Mouse (Mus musculus) adrenal gland, postnatal 4 days (tissue): ENCODE data around the gene Slc35a1. TPM values are rescaled to one million over a fixed set of nuclear protein-coding genes. Genes with fewer than 3 reads are reported as not detected.

Experiments
- DNase-seq, 2 experiments: peaks; one replicate each; pipeline ENCODE4 v3.0.0; 2021 to 2022; ENCODE audit warnings: low spot score in 2 of 2, mixed read lengths in 2 of 2
- total RNA-seq, 2 experiments: library from RNA; stranded (reverse); gene quantifications; 2 replicates each; pipeline ENCODE4 v1.2.3; 2021

Gene Slc35a1
- total RNA-seq, 2 experiments from 2014 or later, result 46.8 to 47.4 TPM

GRCm38 (mm10) chr4:34656101-34656500 lies 31.1 kb downstream of the Slc35a1 start:
- no peak for DNase-seq

DNA sequence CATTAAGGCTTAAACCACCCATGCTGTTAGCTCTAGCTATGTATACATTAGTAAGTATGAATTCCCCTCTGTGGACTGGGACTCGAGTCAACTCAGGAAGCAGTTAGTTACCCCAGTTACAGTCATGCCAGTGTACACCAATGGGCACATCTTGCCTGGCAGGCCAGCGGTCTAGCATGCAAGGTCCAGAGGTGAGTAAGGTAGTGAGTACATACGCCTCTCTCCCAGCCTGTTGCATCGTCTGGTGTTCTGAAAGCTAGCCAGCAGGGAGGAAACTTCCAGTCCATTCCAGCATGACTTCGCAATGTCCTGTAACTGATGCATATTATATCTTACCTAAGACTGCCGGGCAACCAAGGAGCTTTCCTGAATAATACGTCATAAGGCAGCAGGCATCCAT lies 34.1 kb downstream of the Slc35a1 start:
- DNase-seq, result no peak

DNA sequence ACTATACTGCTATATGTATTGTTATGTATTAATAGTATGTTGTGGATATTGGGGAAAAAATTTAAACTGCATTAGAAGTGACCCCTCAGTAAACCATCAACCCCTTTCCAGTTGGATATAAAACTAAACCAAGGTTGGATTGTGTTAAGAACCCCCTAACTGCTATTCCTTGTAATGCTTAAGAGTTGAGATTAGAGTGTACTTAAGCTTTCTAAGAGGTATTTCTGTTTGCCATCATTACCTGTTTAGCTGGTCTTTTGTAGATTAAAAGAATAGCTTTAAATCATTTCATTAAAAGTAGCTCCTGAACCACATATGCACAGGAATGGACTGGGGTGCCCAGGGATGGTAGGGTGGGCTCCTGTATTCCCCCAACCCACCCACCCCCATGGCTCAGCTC lies 42.5 kb downstream of the Slc35a1 start:
- no peak for DNase-seq

DNA sequence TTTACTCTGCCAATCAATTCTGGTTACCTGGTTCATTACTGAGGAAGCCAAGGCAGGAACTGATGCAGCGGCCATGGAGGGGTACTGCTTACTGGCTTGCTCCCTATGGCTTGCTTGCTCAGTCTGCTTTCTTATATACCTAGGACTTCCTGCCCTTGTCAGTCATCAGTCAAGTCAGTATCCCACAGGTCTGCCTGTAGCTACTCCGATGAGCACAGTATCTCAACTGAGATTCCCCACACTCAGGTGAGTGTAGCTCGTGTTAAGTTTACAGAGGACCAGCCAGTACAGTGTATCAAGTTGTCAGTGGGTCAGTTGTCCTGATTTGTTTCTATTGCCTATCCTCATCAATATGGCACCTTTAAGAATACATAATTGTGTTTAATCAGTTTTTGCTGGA lies 46.5 kb downstream of the Slc35a1 start:
- DNase-seq, result no peak

- no peak for DNase-seq
Observed at GRCm38 (mm10) chr4:34639745-34640364, 47.4 kb downstream of the Slc35a1 start.

DNA sequence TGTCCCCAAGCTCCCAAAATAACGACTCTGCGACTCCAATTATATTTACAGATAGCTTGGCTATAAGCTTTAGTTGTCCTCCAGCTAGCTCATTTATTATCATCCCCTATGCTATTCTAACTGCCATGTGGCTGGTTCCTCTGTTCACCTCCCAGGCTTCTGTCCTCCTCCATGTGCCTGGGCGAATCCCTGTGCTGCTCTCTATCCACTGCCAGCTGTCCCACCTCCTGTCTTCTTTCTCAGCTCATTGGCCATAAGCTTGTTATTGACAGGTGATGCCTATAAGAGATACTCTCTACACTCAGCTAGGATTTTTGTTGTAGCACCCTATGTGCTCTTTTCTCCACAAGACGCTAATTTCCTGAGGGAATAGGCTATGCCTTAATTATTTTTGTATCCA lies 49.4 kb downstream of the Slc35a1 start:
- DNase-seq, result no peak

GRCm38 (mm10) chr4:34637386-34637785 lies 49.9 kb downstream of the Slc35a1 start:
- DNase-seq, result no peak

GRCm38 (mm10) chr4:34636036-34636435 lies 51.2 kb downstream of the Slc35a1 start:
- DNase-seq, result no peak

- DNase-seq, result no peak
Observed at GRCm38 (mm10) chr4:34634129-34634528, 53.1 kb downstream of the Slc35a1 start.

DNA sequence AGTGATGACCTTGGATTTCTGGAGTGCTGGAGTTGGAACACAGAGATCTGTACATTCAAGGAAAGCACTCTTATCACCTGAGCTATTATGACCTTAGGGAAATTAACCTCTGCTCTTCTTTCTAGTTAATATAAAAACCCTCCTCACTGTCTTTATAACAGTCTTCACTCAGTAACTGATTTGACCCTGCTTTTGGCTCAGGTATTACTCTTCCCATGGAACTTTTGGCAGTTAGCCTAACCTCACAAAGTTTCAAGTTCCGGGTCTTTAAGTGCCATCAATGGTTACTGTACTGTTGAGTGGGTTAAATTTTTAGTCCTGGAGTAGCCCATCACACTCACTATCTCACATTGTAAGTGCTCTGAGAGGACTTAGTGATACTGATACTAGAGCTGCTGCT lies 57.3 kb downstream of the Slc35a1 start:
- no peak for DNase-seq

- no peak for DNase-seq
Observed at GRCm38 (mm10) chr4:34626401-34626800, 60.8 kb downstream of the Slc35a1 start.

DNA sequence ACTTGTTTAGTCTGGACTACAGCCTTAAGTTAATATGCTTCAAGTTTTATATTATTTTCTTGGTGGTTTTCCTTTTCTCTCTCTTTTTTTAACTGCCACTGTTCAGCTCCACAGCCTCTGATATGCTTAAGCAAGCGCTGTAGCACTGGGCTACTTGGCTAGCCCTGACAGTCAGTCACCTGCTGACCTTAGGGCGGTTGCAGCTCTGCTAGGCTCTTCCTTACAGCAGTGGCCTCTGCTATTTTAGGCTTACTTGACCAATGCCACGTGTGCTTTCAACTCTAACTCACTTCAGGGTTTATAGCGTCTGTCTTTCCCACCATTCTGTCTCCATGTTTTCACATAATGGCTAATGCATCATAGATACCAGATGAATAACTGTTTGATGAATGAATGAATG lies 61.7 kb downstream of the Slc35a1 start:
- no peak for DNase-seq

DNA sequence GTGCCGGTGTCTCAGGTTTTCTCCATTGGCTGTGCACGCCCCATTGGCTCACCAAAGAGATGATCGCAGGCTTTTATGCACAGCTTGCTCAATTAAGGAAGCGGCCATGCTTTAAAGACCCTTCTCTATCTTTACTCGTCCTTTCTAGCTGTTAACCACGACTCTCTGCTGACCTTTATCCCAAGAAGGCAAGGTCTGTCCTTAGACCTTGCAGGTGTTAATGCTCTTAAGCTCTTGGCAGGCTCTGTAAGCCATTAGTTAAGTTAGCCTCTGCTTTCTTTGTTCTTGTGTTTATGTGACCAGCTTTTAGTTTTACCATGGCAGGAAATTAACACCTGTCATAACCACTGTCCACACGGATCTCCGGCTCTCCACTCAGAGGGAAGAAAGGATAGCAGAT lies 71.1 kb downstream of the Slc35a1 start:
- DNase-seq, result no peak

DNA sequence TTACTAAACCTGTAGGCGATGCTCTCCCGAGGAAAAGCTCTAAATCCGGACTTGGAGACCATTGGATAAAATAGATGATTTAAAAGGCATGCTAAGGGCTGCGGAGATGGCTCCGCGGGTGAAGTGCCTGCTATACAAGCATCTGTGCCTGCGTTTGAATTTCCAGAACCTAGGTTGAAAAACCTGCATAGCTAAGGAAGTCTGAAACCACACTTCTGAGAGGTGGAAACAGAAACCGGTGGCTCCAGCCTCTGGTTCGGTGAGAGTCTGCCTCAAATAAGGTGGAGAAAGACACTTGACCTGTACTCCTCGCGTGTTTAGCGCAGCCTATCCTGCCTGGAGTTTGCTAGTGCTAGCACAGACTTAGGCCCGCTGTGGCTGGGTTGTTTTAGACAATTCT lies 71.9 kb downstream of the Slc35a1 start:
- DNase-seq, result no peak

- peak; percentile 79 to 82 for DNase-seq
Observed at GRCm38 (mm10) chr4:34614630-34615094, 72.6 kb downstream of the Slc35a1 start, which contains the start of the genes Orc3 and Rars2. Orc3 (minus strand) TSS chr4:34614944. Rars2 (plus strand) TSS chr4:34614957.

- DNase-seq, result no peak
Observed at GRCm38 (mm10) chr4:34613571-34614145, 73.6 kb downstream of the Slc35a1 start.

Other genes with a start within 250 kb of the Slc35a1 start
- 10 to 100 TPM; 85.7 to 87.0 TPM for gene Akirin2, start 136.5 kb downstream of the Slc35a1 start, total RNA-seq
- gene Orc3, start 72.5 kb downstream of the Slc35a1 start, total RNA-seq, result 10 to 100 TPM; 83.4 to 84.8 TPM
- 10 to 100 TPM; 40.0 to 48.6 TPM for gene Rars2, start 72.5 kb downstream of the Slc35a1 start, total RNA-seq
- gene Cfap206, start 42.8 kb upstream of the Slc35a1 start, total RNA-seq, result under 1 TPM; 0.51 to 0.81 TPM
- not detected for gene Gm136, start 68.8 kb upstream of the Slc35a1 start, total RNA-seq
- 10 to 100 TPM; 18.3 to 24.7 TPM for gene Smim8, start 91.0 kb upstream of the Slc35a1 start, total RNA-seq
- 10 to 100 TPM; 29.1 to 32.0 TPM for gene Zfp292, start 195.5 kb upstream of the Slc35a1 start, total RNA-seq
- not detected for gene Cga, start 206.3 kb upstream of the Slc35a1 start, total RNA-seq